Mouse (Mus musculus): ENCODE data around the gene Lmod3. TPM values are rescaled to one million over a fixed set of nuclear protein-coding genes. Genes with fewer than 3 reads are reported as not detected.

Gene Lmod3
- polyA plus RNA-seq, 1 experiment from 2014 or later, result 4.6 TPM

DNA sequence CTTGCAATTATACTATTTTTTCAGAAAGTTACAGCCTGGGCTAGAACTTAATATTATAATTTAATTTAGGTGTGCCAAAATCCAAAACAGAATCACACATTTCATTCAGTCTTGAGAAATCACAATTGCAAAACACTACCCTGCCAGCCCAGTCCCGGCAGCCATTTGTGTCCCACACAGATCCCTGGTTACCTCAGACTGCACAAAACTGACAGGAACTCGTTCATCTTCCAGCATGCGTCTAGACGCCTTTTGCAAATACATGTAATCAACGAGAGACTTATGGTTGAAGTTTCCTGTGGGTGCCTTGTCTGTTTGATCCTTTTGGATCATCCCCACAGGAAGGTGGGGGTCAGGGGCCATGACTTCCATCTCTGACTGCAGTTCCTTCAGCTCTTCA, 473 bp downstream of the Lmod3 start:
- Histone ChIP-seq H3K36me3 (no peaks in the 10 kb centered on the region), H3K4me1 (replicated peaks) (no peaks in the 10 kb centered on the region), H3K27ac (no peak overlapping the region), H3K9ac (replicated peaks) (no peak overlapping the region), H3K4me2 (no peak overlapping the region), H3K9me3 (no peaks in the 10 kb centered on the region), H3K27me3 (no peaks in the 10 kb centered on the region; the same call in none of the 2 replicates), H3K4me3 (replicated peaks) (no peak overlapping the region)
- WGBS, result 72% methylated on average over 5 of the region's 5 CpGs
- no peak for ATAC-seq (ENCODE audit: insufficient number of reproducible peaks, insufficient read depth, low FRiP score, low TSS enrichment, low read depth)

DNA sequence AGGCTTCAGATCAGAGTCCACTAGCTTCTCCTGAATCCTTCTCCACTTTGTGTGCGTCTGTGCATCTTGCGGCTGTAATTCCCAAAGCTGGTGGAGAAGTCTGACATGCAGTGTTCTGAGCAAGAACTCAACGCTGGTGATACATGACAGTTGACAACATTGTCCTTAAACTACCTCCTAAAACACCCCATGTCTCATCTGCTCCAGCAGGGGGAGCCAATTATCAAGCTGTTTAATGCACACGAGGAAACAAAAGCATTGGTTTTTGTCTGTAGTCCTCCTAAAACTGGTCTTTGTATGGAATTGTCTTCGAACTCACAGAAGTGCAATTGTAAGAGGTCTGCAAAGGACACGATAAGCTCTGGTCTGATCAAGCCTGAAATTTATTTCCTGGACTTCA, 1.6 kb downstream of the Lmod3 start:
- WGBS, result 46% methylated on average over 6 of the region's 6 CpGs
- Histone ChIP-seq H3K4me2 (no peak overlapping the region), H3K9ac (replicated peaks) (no peak overlapping the region), H3K9me3 (no peaks in the 10 kb centered on the region), H3K4me1 (replicated peaks) (no peaks in the 10 kb centered on the region), H3K27me3 (peaks cover 3% of the 10 kb centered on the region), H3K36me3 (no peaks in the 10 kb centered on the region), H3K27ac (no peak overlapping the region), H3K4me3 (replicated peaks) (no peak overlapping the region)
- ATAC-seq (ENCODE audit: insufficient number of reproducible peaks, insufficient read depth, low FRiP score, low TSS enrichment, low read depth), result no peak

DNA sequence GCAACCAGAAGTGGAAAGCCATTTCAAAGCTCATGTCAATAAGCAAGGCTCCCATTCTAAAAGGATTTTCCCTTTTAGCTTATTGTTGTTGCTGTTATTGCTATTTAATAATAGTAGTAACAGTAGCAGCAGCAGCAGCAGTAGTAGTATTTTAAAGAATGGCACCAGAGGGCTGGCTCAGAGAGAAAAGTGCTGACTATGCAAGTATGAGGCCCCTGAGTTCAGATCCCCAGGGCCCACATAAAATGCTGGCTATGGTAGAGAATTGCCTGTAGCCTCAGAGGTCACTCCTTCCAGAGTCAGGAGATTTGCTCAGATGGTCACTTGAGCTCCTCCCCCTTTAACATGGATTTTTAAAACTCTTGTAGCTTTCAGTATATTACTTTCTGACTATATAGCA, 7.4 kb downstream of the Lmod3 start:
- Histone ChIP-seq H3K36me3 (no peaks in the 10 kb centered on the region), H3K27me3 (peaks cover 12% of the 10 kb centered on the region), H3K4me1 (replicated peaks) (no peaks in the 10 kb centered on the region), H3K4me3 (replicated peaks) (no peak overlapping the region), H3K9ac (replicated peaks) (no peak overlapping the region), H3K4me2 (no peak overlapping the region), H3K27ac (no peak overlapping the region), H3K9me3 (no peaks in the 10 kb centered on the region)
- ATAC-seq (ENCODE audit: insufficient number of reproducible peaks, insufficient read depth, low FRiP score, low TSS enrichment, low read depth), result no peak

DNA sequence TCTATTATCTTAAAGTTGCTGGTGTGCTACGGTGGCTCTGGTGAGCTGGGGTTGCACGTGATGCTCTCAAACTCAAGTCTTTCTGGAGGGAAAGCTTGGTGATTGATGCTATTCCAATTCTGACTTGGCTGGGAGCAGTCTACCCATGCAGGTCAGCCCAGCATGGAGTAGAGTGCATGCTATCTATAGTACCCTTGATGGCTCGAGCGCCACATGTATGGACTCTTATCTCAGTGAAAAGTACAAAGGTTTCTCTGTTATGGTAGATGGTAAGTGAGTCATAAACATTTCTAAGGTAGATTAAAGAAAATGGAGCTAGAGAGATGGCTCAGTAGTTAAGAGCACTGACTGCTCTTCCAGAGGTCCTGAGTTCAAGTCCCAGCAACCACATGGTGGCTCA, 10.0 kb downstream of the Lmod3 start:
- Histone ChIP-seq H3K27ac (no peak overlapping the region), H3K36me3 (no peaks in the 10 kb centered on the region), H3K4me1 (replicated peaks) (no peaks in the 10 kb centered on the region), H3K4me3 (replicated peaks) (no peak overlapping the region), H3K9me3 (no peaks in the 10 kb centered on the region), H3K9ac (replicated peaks) (no peak overlapping the region), H3K27me3 (peaks cover 34% of the 10 kb centered on the region), H3K4me2 (no peak overlapping the region)
- no peak for ATAC-seq (ENCODE audit: insufficient number of reproducible peaks, insufficient read depth, low FRiP score, low TSS enrichment, low read depth)
- WGBS, result 86% methylated on average over 4 of the region's 4 CpGs

DNA sequence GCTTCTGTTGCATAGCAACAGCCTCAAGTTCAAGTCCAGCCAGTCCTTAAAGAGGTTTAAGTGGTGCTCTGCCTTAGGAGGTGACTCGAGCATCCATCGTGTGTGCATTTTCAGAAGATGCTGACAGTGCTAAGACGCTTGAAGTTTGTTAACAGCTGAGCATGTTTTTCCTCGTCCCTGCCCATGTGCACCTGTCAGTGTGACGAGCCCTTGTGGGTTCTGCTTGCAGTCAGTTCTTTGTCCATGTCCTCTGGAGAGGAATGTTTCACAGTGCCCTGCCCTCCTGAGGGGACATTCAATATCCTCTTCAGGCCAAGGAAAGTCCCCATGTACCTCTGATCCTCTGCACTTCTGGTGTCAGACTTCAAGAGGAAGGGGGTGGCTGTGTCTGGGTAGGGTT, 12.5 kb downstream of the Lmod3 start:
- Histone ChIP-seq H3K27ac (no peak overlapping the region), H3K27me3 (peaks cover 33% of the 10 kb centered on the region), H3K4me3 (replicated peaks) (no peak overlapping the region), H3K36me3 (no peaks in the 10 kb centered on the region), H3K4me1 (replicated peaks) (0 out of 2 replicates have a peak, but pooled peaks cover 4% of the 10 kb centered on the region), H3K9me3 (no peaks in the 10 kb centered on the region; the same call in 1 of the 2 replicates), H3K4me2 (no peak overlapping the region), H3K9ac (replicated peaks) (no peak overlapping the region)
- 83% methylated on average over 5 of the region's 5 CpGs for WGBS
- ATAC-seq (ENCODE audit: insufficient number of reproducible peaks, insufficient read depth, low FRiP score, low TSS enrichment, low read depth), result no peak

DNA sequence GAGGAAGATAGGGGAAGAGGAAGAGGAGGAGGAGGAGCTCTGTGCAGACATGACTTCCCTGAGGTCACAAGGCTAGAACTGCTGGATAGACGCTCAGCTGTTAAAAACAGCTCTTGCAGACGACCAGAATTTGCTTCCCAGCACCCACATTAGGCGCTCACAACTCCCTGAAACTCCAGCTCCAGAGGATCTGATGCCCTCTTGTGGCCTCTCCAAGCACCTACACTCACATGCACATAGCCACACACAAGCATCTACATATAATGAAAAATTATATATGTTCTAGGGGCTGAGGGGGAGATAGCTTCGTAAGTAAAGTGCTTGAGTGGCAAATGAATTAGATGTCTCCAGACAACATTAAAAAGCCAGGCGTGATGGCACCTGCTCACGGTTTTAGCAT, 13.2 kb downstream of the Lmod3 start:
- Histone ChIP-seq H3K36me3 (no peaks in the 10 kb centered on the region), H3K9me3 (no peaks in the 10 kb centered on the region; the same call in 1 of the 2 replicates), H3K9ac (replicated peaks) (no peak overlapping the region), H3K27ac (no peak overlapping the region), H3K4me1 (replicated peaks) (0 out of 2 replicates have a peak, but pooled peaks cover 4% of the 10 kb centered on the region), H3K4me3 (replicated peaks) (no peak overlapping the region), H3K4me2 (no peak overlapping the region), H3K27me3 (peaks cover 34% of the 10 kb centered on the region)
- ATAC-seq (ENCODE audit: insufficient number of reproducible peaks, insufficient read depth, low FRiP score, low TSS enrichment, low read depth), result no peak
- 93% methylated on average over 6 of the region's 6 CpGs for WGBS

DNA sequence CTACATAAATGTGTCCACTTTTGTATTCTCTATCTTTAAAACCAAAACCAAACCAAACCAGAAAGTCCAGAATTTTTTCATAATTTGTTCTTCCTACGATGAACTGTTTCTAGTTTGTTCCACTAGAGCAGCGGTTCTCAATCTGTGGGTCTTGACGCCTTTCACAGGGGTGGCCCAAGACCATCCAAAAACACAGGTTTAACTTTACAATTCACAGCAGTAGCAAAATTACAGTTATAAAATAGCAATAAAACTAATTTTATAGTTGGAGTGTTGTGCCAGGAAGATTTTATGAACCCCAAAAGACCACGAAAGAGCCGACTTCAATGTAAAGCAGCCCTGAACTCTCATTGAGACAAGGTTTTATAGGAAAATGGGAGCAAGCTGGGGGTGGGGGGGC, 16.5 kb downstream of the Lmod3 start:
- ATAC-seq (ENCODE audit: insufficient number of reproducible peaks, insufficient read depth, low FRiP score, low TSS enrichment, low read depth), result peak; percentile 66; the same call in 1 of the 2 replicates
- Histone ChIP-seq H3K27me3 (peaks cover 52% of the 10 kb centered on the region), H3K9ac (replicated peaks) (no peak overlapping the region), H3K4me1 (replicated peaks) (0 out of 2 replicates have a peak, but pooled peaks cover 4% of the 10 kb centered on the region), H3K4me2 (no peak overlapping the region), H3K27ac (no peak overlapping the region), H3K9me3 (no peaks in the 10 kb centered on the region; the same call in 1 of the 2 replicates), H3K4me3 (replicated peaks) (no peak overlapping the region), H3K36me3 (peaks cover 12% of the 10 kb centered on the region; the same call in 1 of the 2 replicates)
- whole genome bisulfite sequencing, result 54% methylated on average over 5 of the region's 5 CpGs

DNA sequence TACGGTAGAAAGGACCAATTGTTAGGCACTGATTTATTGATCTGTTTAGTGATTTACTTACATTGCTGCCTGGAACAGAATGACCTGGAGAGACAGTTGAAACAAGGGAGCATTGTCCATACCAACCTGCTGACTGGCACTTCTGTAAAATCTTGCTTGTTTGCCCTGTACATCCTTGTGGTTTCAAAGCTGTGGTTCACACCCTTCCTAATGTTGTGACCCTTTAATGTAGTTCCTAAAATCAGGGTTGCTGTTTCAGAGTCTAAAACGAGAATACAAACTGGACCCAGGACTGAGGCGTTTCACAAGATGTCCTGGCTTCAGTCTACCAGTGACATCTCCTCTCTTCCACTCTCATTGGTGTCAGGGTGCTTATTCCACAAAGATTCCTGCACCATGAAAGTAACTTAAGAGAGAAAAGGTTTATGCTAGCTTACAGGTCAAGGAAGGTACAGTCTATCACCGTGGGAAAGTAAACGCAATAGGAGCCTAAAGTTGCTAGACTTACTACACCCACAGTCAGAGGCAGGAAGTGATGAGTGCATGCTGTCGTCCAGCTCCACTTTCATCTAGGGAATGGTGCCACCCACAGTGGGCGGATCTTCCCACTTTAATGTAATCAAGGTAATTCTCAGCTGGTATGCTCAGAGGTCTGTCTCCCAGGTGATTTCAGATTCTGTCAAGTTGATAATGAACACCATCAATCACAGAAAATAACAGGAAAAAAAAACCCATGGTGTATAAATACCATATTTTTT, 17.5 kb downstream of the Lmod3 start:
- Histone ChIP-seq H3K27ac (no peak overlapping the region), H3K9ac (replicated peaks) (no peak overlapping the region), H3K4me1 (replicated peaks) (0 out of 2 replicates have a peak, but pooled peaks cover 4% of the 10 kb centered on the region), H3K36me3 (peaks cover 20% of the 10 kb centered on the region; the same call in 1 of the 2 replicates), H3K27me3 (peaks cover 50% of the 10 kb centered on the region), H3K4me3 (replicated peaks) (no peak overlapping the region), H3K9me3 (no peaks in the 10 kb centered on the region; the same call in 1 of the 2 replicates), H3K4me2 (no peak overlapping the region)
- no peak for ATAC-seq (ENCODE audit: insufficient number of reproducible peaks, insufficient read depth, low FRiP score, low TSS enrichment, low read depth)
- WGBS, result 86% methylated on average over 7 of the region's 7 CpGs

DNA sequence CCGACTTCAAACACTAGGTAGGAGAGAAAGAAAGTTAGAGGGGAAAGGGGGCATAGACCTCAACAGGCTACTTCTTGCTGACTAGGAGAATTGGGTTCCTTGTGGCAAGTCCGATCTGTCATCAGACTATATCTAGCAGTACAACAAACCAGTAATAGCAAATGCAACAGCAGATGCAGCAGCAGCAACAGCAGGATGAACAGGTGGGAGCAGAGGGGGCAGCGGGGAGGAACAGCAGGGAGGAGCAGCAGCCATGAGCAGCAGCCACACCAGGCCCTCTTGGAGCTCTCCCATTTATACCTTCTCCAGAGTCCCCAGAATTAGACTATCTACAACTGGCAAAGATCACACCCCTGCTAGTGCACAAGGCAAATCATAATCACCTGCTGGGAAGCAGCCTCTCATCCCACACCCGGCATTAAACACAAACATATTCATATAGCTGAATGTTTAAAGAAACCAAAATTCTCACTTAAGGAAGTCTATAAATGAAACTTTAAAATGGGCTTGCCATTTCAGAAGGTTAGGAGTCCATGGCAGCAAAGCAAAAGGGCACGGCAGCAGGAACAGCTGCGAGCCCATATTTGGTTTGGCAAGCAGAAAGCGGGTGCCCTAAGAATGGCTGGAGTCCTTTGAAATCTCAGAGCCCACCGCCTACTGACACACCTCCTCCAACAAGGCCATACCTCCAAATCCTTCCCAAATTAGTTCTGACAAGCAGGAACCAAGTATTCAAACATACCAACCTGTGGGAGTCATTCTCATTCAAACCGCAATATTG, 25.3 kb downstream of the Lmod3 start:
- H3K4me1 ChIP-seq (replicated peaks), result peaks cover 6% of the 10 kb centered on the region
- H3K9ac ChIP-seq (replicated peaks), result no peak overlapping the region
- H3K4me2 ChIP-seq, result no peak overlapping the region
- peaks cover 23% of the 10 kb centered on the region for H3K27me3 ChIP-seq
- H3K27ac ChIP-seq, result no peak overlapping the region
- H3K9me3 ChIP-seq, result no peaks in the 10 kb centered on the region
- WGBS, result 93% methylated on average over 9 of the region's 9 CpGs
- peaks cover 24% of the 10 kb centered on the region; the same call in 1 of the 2 replicates for H3K36me3 ChIP-seq
- ATAC-seq (ENCODE audit: insufficient number of reproducible peaks, insufficient read depth, low FRiP score, low TSS enrichment, low read depth), result no peak
- H3K4me3 ChIP-seq (replicated peaks), result no peak overlapping the region

DNA sequence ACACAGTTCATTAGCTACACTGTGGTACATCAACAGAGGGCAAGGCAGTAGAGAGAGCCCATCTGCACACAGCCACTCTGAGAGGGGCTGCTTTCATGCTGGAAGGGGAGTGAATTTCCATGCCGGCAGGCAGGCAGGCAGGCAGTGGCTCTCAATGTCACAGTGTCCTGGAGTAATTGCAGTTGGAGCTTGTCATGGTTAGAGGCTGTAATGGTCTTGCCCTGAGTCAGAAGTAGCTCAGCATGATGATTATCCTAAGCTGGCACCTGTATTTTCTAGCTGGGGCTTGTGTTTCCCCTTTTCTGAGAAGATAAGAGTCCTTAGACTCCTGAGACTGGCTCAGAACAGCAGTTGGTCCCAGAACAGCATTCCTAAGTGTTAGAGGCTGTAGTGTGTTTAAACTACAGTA, 26.5 kb downstream of the Lmod3 start:
- Histone ChIP-seq H3K9me3 (no peaks in the 10 kb centered on the region), H3K27ac (no peak overlapping the region), H3K9ac (replicated peaks) (no peak overlapping the region), H3K4me1 (replicated peaks) (peaks cover 18% of the 10 kb centered on the region), H3K36me3 (peaks cover 18% of the 10 kb centered on the region; the same call in 1 of the 2 replicates), H3K4me2 (no peak overlapping the region), H3K4me3 (replicated peaks) (no peak overlapping the region), H3K27me3 (peaks cover 17% of the 10 kb centered on the region)
- WGBS, result 58% methylated on average over 1 of the region's 1 CpGs
- ATAC-seq (ENCODE audit: insufficient number of reproducible peaks, insufficient read depth, low FRiP score, low TSS enrichment, low read depth), result no peak

DNA sequence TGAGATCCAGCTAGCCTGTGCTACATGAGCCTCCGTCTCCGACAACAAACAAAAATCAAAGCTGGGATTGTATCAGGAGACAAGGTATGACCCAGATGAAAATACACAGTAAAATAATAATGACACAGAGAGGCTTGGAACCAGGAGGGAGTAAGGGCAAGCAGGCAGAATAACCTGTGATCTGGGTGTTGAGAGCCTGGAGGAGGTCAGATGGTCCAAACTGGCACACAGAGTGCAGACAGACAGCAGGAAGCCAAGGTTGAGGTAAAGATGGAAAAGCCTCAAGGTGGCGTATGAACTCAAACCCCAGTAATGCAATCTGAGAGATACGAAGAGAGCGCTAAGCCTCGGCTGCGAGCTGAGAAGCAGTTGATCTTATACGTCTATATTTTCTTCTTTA, 28.1 kb downstream of the Lmod3 start:
- no peak overlapping the region for H3K4me2 ChIP-seq
- no peak overlapping the region for H3K27ac ChIP-seq
- H3K36me3 ChIP-seq, result peaks cover 7% of the 10 kb centered on the region; the same call in 1 of the 2 replicates
- peaks cover 13% of the 10 kb centered on the region; the same call in 1 of the 2 replicates for H3K27me3 ChIP-seq
- no peaks in the 10 kb centered on the region for H3K9me3 ChIP-seq
- 95% methylated on average over 8 of the region's 8 CpGs for WGBS
- peaks cover 19% of the 10 kb centered on the region for H3K4me1 ChIP-seq (replicated peaks)
- H3K9ac ChIP-seq (replicated peaks), result no peak overlapping the region
- ATAC-seq (ENCODE audit: insufficient number of reproducible peaks, insufficient read depth, low FRiP score, low TSS enrichment, low read depth), result no peak
- H3K4me3 ChIP-seq (replicated peaks), result no peak overlapping the region
